Comparison of ENCODE assay signal across 8 mouse cellular contexts in genomic region chr2:153491512-153492178, GRCm38 (mm10). TPM values are rescaled to one million over a fixed set of nuclear protein-coding genes. Genes with fewer than 3 reads are reported as not detected.
DNase-seq lines count a peak whose midpoint lies in the region; ATAC-seq lines count a peak whose summit lies in the region.

No protein-coding gene starts in this region.

- peak overlapping the region; percentile 72 for H3K9ac ChIP-seq in kidney, embryonic 16.5 days (replicated peaks; ENCODE audit: low read length)
- peak overlapping the region; percentile 60 for H3K9ac ChIP-seq in hindbrain, embryonic 11.5 days (ENCODE audit: low read depth, low read length)
- peak overlapping the region; percentile 74 for H3K9ac ChIP-seq in midbrain, embryonic 14.5 days (replicated peaks; ENCODE audit: low read length)

- WGBS in kidney, embryonic 16.5 days: 10% methylated on average over 18 of the region's 18 CpGs
- 10% methylated on average over 18 of the region's 18 CpGs for WGBS in hindbrain, embryonic 11.5 days
- 3% methylated on average over 18 of the region's 18 CpGs for WGBS in midbrain, embryonic 14.5 days

- peak overlapping the region; percentile 54 for H3K27ac ChIP-seq in kidney, embryonic 16.5 days (ENCODE audit: low read length)
- H3K27ac ChIP-seq in hindbrain, embryonic 11.5 days (ENCODE audit: low read depth, low read length): peak overlapping the region; percentile 85; the same call in 1 of the 2 replicates
- peak overlapping the region; percentile 98 for H3K27ac ChIP-seq in midbrain, embryonic 14.5 days (replicated peaks; ENCODE audit: low read depth, low read length)

- no peak for DNase-seq in kidney, adult 9 months
- peak; percentile 87 for DNase-seq in cerebellum, adult 11-12 months
- DNase-seq in hindbrain, embryonic 11.5 days (ENCODE audit: low spot score): no peak
- peak; percentile 39 for DNase-seq in midbrain, embryonic 14.5 days
- no peak for DNase-seq in right cerebral cortex, postnatal 36 days (ENCODE audit: low spot score in 2 of 2)
- no peak for DNase-seq in yolk sac, embryonic 10.5 days (ENCODE audit: low spot score)

- H3K36me3 ChIP-seq in kidney, embryonic 16.5 days (ENCODE audit: insufficient read depth, low read length): no peaks in the 10 kb centered on the region
- H3K36me3 ChIP-seq in hindbrain, embryonic 11.5 days (ENCODE audit: control insufficient read depth, insufficient read depth, low read length): no peaks in the 10 kb centered on the region
- H3K36me3 ChIP-seq in midbrain, embryonic 14.5 days (ENCODE audit: control insufficient read depth, insufficient read depth, low read length): no peaks in the 10 kb centered on the region

- peak overlapping the region; percentile 66 for H3K4me3 ChIP-seq in kidney, embryonic 16.5 days (ENCODE audit: low read length)
- peak overlapping the region; percentile 56 for H3K4me3 ChIP-seq in hindbrain, embryonic 11.5 days (ENCODE audit: low read depth, low read length)
- peak overlapping the region; percentile 52 for H3K4me3 ChIP-seq in midbrain, embryonic 14.5 days (replicated peaks; ENCODE audit: low read depth, low read length)

- H3K9me3 ChIP-seq in kidney, embryonic 16.5 days (ENCODE audit: low read length): no peaks in the 10 kb centered on the region
- H3K9me3 ChIP-seq in hindbrain, embryonic 11.5 days (ENCODE audit: control insufficient read depth, low read length): no peaks in the 10 kb centered on the region
- no peaks in the 10 kb centered on the region for H3K9me3 ChIP-seq in midbrain, embryonic 14.5 days (ENCODE audit: control insufficient read depth, low read length)

- ATAC-seq in kidney, embryonic 16.5 days (ENCODE audit: low FRiP score, low TSS enrichment): no peak
- no peak for ATAC-seq in hindbrain, embryonic 11.5 days (ENCODE audit: low FRiP score)
- no peak; the same call in 1 of the 2 replicates for ATAC-seq in midbrain, embryonic 14.5 days (ENCODE audit: low FRiP score, low TSS enrichment)
- ATAC-seq in activated CD4-positive, CD25-positive, alpha-beta regulatory T cell, adult 4 months: no peak

- H3K4me1 ChIP-seq in kidney, embryonic 16.5 days (ENCODE audit: insufficient read depth, low read length): peaks cover 39% of the 10 kb centered on the region
- peaks cover 10% of the 10 kb centered on the region for H3K4me1 ChIP-seq in hindbrain, embryonic 11.5 days (replicated peaks; ENCODE audit: control insufficient read depth, insufficient read depth, low read length)
- H3K4me1 ChIP-seq in midbrain, embryonic 14.5 days (ENCODE audit: control insufficient read depth, insufficient read depth, low read length): peaks cover 46% of the 10 kb centered on the region

- H3K4me2 ChIP-seq in kidney, embryonic 16.5 days (replicated peaks; ENCODE audit: low read depth, low read length): peak overlapping the region; percentile 99
- H3K4me2 ChIP-seq in hindbrain, embryonic 11.5 days (replicated peaks; ENCODE audit: low read depth, low read length): peak overlapping the region; percentile 99
- H3K4me2 ChIP-seq in midbrain, embryonic 14.5 days (ENCODE audit: low read length): peak overlapping the region; percentile 94

- H3K27me3 ChIP-seq in kidney, embryonic 16.5 days (ENCODE audit: insufficient read depth, low read length): no peaks in the 10 kb centered on the region
- peaks cover 16% of the 10 kb centered on the region for H3K27me3 ChIP-seq in hindbrain, embryonic 11.5 days (ENCODE audit: control insufficient read depth, insufficient read depth, low read length)
- no peaks in the 10 kb centered on the region for H3K27me3 ChIP-seq in midbrain, embryonic 14.5 days (ENCODE audit: control insufficient read depth, insufficient read depth, low read length)

RNA-seq across cellular contexts. Expression of gene 4930404H24Rik, which starts 0.9 kb away (rescaled TPM):
- polyA plus RNA-seq in kidney, embryonic 16.5 days (2015; fragmentation: Nextera tagmentation; extraction: Ambion mirVana): not detected in 2 replicates
- not detected in 2 replicates for polyA plus RNA-seq in hindbrain, embryonic 11.5 days (2014; fragmentation: Nextera tagmentation; extraction: Ambion mirVana)
- not detected in 2 replicates for polyA plus RNA-seq in midbrain, embryonic 14.5 days (2014; fragmentation: Nextera tagmentation; extraction: Ambion mirVana)
- polyA plus RNA-seq in activated CD4-positive, CD25-positive, alpha-beta regulatory T cell, adult 4 months (2017; shearing (Covaris generic)): not detected

RNA-seq across cellular contexts. Expression of gene Nol4l, which starts 38.1 kb away (rescaled TPM):
- polyA plus RNA-seq in kidney, embryonic 16.5 days (2015; fragmentation: Nextera tagmentation; extraction: Ambion mirVana): 13.8 and 17.1 TPM in 2 replicates
- polyA plus RNA-seq in hindbrain, embryonic 11.5 days (2014; fragmentation: Nextera tagmentation; extraction: Ambion mirVana): 26.0 and 26.7 TPM in 2 replicates
- polyA plus RNA-seq in midbrain, embryonic 14.5 days (2014; fragmentation: Nextera tagmentation; extraction: Ambion mirVana): 44.8 and 51.7 TPM in 2 replicates
- 1 to 10 TPM; 2.7 to 3.5 TPM for polyA plus RNA-seq in activated CD4-positive, CD25-positive, alpha-beta regulatory T cell, adult 4 months (2017; shearing (Covaris generic))

Comparison
In these comparisons a context has a peak if more than half of its experiments do, and no peak if none do; other contexts are left out.
1. DNase-seq: peak in cerebellum, adult 11-12 months (single experiment) and midbrain, embryonic 14.5 days (single experiment); none in kidney, adult 9 months (single experiment), hindbrain, embryonic 11.5 days (single experiment), right cerebral cortex, postnatal 36 days (0 of 2) and yolk sac, embryonic 10.5 days (single experiment).
2. Peak in every context shown above with its lines, with median percentiles within 50 percentile points of each other: H3K27ac ChIP-seq, H3K4me2 ChIP-seq, H3K4me3 ChIP-seq and H3K9ac ChIP-seq.